Mouse (Mus musculus) spleen, postnatal 10 days (tissue): ENCODE measurements around the gene Mast4.
"Not testable (repeated sequence)": the region's sequence is repeated elsewhere in the genome, so short reads cannot be mapped to it uniquely, and the experiment has no call there.

Experiments
- DNase-seq, 2 experiments: peaks; one replicate each; pipeline ENCODE4 v3.0.0; 2021 to 2022; ENCODE audit warnings: low spot score in 2 of 2

Mast4 gene

DNA sequence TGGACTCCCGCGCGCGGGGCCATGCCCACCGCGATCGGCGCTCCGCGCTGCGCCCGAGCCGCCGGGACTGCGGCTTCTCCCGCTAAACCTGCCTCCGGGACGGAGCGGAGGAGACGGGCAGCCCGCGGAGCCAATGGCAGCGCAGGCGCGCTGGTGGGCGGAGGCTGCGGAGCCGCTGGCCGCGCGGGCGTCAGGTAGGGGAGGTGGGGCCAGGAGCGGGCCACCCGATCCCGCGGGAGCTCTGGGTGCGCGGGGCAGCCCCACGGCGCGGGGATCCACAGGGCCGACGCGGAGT is at the start of gene Mast4:
Gene Mast4, minus strand, starts transcription at position 106 of the 295 bp plus-strand sequence.
- DNase-seq, result peak; percentile 5 to 32

- DNase-seq, result no peak
Observed at GRCm38 (mm10) chr13:103374495-103374894, 40.2 kb upstream of the Mast4 start.

GRCm38 (mm10) chr13:103369194-103369593 is 34.9 kb upstream of the Mast4 start:
- DNase-seq, result no peak

- DNase-seq, result no peak
Observed at GRCm38 (mm10) chr13:103363181-103363580, 28.9 kb upstream of the Mast4 start.

- DNase-seq, result not testable (repeated sequence)
Observed at GRCm38 (mm10) chr13:103357415-103357814, 23.1 kb upstream of the Mast4 start.

DNA sequence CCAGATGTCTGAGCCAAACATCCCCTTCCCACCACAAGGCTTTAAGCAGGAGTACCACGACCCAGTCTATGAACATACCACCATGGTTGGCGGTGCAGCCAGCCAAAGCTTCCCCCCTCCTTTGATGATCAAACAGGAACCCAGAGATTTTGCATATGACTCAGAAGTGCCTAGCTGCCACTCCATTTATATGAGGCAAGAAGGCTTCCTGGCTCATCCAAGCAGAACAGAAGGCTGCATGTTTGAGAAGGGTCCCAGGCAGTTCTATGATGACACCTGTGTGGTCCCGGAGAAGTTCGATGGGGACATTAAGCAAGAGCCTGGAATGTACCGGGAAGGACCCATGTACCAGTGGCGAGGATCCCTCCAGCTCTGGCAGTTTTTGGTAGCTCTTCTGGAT is 22.6 kb upstream of the Mast4 start:
- DNase-seq, result not testable (repeated sequence)

GRCm38 (mm10) chr13:103354737-103355136 is 20.4 kb upstream of the Mast4 start:
- no peak for DNase-seq

DNA sequence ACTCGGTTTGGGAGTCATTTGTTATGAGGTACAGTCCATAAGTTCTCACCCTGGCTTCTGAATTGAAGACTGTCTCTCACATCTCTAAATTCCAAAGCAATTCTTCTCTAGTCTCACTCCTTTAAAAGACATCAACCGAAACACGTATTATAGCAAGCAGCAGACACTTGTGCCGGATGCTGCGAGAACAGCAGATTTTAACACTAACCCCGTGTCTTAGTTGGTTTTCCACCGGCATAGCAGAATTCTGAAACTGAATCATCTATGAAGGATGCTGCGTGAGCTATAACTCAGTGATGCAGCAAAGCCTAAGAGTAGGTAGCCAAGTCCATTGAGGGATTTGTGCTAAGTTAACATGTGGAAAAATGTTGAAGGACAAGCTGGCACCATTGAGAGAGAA is 10.5 kb upstream of the Mast4 start:
- DNase-seq, result no peak

- no peak for DNase-seq
Observed at GRCm38 (mm10) chr13:103344006-103344720, 9.9 kb upstream of the Mast4 start.

DNA sequence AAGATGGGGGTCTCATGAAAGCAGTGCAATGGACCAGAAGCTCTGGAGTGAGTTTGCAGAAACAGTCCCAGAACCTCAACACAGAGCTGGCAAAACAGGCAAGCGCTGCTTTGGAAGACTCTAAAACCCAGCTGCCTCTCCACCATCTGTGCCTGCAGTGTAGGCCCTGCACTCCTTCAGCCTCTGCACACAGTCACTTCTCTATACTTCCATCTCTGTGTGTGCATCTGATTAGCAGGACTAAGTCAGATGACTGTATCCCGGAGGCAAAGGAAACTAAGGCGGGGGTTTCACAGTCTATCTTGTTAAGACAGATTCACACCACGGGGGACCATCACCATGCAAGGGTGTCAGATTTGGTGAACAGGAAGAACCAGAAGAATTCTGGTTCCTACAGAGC is 6.7 kb upstream of the Mast4 start:
- DNase-seq, result no peak

DNA sequence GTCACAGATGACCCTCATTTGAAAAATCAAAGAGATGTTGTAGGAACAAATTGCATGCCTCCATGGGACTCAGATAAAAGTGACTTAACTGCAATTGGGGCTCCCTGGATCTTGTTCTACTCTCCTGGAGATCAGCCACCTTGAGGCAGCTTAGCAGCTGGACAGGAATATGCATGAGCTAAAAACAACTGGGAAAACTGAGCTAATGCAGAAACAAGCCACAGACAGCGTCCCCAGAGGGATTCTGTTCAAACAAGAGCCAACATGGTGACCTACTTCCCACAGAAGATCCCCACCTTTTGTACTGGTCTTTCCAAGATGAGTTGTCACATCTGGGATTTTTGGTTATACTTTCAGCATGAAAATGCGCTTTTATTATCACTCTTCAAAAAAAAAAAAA is 4.3 kb upstream of the Mast4 start:
- no peak for DNase-seq

GRCm38 (mm10) chr13:103336237-103336636 is 1.9 kb upstream of the Mast4 start:
- no peak for DNase-seq

- no peak for DNase-seq
Observed at GRCm38 (mm10) chr13:103334723-103335458, 594 bp upstream of the Mast4 start.

DNA sequence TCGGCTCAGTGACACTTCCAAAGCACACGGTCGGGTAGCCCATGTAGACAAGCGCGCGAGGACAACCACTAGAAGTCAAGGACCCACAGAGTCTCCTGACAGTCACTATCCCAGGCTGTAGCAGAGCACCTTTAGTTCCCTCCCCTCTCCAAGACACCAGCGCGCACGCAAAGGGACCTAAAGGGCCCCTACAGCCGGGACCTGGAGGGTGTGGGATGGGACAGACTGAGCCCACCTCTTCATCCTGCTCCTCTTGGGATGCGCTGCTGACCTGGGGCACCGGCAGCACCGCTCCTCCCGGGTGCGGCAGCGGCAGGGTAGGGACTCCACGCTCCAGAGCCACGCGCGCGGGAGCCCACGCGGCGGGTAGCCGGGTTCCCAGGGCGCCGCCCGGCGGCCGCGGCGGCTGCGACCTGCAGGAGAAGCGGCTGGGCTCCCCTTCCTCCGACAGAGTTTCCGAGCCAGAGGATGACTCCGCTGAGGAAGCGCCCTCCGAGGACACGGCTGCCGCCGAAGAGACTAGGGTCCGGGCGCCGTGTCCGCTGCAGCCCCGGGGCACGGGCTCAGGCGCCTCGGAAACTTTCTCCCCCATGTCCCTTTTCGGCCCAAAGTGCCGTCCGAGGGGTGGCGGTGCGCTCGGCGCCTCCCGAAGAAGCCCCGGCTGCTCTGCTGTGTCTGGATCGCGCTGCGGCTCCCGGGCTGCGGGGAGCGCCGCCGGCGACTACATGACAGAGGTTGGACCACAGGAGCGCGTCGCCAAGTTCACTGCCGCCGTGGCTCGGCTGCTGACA is 501 bp downstream of the Mast4 start:
- peak; percentile 4 to 14 for DNase-seq

- no peak for DNase-seq
Observed at GRCm38 (mm10) chr13:103333153-103333552, 1.1 kb downstream of the Mast4 start.

DNA sequence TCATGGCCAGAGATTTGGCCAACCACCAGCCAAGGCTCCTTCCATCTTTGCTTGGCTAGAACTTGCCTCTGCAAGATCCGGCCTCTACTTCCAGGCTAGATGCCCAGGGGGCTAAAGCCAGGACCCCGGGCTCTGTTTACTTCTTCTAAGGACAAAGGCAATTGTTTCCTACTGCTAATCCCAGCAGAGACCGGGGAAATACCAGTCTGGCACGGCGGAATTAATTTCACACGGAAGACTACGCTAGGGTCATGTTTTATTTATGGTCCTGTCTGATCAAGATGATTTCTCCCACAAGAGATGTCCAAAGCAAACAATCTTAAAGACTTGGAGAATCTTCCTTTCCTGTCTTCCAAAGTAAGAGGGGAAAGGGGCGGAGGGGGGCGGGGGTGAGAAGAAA is 1.6 kb downstream of the Mast4 start:
- DNase-seq, result no peak

GRCm38 (mm10) chr13:103331096-103331495 is 3.2 kb downstream of the Mast4 start:
- DNase-seq, result no peak

GRCm38 (mm10) chr13:103328299-103328698 is 6.0 kb downstream of the Mast4 start:
- no peak for DNase-seq

GRCm38 (mm10) chr13:103327843-103328242 is 6.5 kb downstream of the Mast4 start:
- no peak for DNase-seq

DNA sequence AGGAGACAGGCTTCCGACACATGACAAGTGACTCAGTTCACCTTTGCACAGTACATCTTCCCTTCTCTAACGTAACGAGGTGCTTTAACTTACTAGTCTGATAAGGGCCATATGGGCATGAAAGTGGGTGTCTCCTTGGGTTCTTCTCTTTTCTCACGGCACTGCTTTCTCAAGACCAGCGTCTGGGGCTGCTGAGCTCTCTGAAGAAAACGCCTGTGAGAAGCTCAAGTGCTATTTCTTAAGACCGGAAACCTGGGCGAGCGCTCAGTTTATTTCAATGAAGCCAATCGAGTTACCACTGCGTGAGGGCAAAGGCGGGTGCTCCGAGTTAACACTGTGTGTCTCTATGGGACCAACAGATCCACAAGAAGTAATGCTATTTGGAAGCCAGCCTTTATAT is 8.1 kb downstream of the Mast4 start:
- DNase-seq, result no peak

DNA sequence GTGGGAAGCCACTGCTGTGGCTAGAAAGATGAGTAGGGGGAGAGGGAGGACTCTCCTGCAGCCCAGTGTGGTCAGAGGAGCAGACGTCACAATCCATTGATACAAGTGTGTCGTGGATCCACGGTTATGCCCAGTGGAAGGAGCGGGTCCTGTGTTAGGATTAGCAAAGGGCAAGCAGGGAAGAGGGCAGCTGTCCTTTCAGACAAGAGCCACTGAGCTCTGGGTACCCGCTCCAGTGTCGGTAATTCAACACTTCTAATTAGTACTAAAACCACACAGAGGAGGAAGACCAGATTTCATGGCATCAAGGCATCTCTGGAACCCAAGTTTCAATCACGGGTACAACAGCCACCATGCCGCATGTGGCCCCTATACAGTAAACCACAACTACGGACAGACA is 14.4 kb downstream of the Mast4 start:
- no peak for DNase-seq

DNA sequence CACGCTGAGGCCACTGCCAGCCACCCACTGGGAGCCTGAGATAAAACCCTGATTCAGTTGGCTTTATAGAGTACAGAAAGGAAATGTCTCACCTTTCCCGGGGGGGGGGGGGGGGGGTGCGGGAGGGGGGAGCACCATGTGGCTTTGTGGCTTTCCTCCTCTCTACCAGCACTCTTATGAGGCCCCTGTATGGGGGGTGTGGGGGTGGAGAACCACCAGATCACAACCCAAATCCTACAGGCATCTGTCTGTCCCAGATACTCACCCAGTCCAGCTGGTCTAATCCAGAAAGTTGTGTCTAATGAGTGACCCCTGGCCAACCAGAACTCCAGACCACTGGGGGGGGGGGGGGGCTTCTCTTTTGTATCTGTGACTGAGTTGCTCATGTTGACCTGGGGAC is 15.0 kb downstream of the Mast4 start:
- no peak for DNase-seq
